In genomic region chr13:37855765-37856164, GRCm38 (mm10) we compare ENCODE assay signal across 25 mouse cellular contexts.
DNase-seq lines count a peak whose midpoint lies in the region; ATAC-seq and TF ChIP-seq lines count a peak whose summit lies in the region.
"Had no signal": no experiment of that assay in that cellular context is flagged by ENCODE, and none has a peak within 500 bp of the region (broad histone marks: within the 10 kb centered on the region; RNA-seq: fewer than 3 reads in every experiment).

No protein-coding gene starts in this region.

- no peaks in the 10 kb centered on the region for H3K27me3 ChIP-seq in embryonic facial prominence, embryonic 15.5 days
- H3K27me3 ChIP-seq in embryonic facial prominence, embryonic 10.5 days (replicated peaks; ENCODE audit: low read depth, poor library complexity, severe bottlenecking) = no peaks in the 10 kb centered on the region
- H3K27me3 ChIP-seq in spleen, adult 2 months (ENCODE audit: control insufficient read depth, insufficient read depth, low read length) = no peaks in the 10 kb centered on the region
- H3K27me3 ChIP-seq in liver, embryonic 16.5 days (ENCODE audit: control insufficient read depth, insufficient read depth, low read depth, low read length) = no peaks in the 10 kb centered on the region
- H3K27me3 ChIP-seq in hindbrain, embryonic 14.5 days (ENCODE audit: control insufficient read depth, insufficient read depth, low read length) = no peaks in the 10 kb centered on the region
- H3K27me3 ChIP-seq: heart, embryonic 13.5 days; limb, embryonic 12.5 days had no signal

- H3K9me3 ChIP-seq in embryonic facial prominence, embryonic 15.5 days (replicated peaks) = no peaks in the 10 kb centered on the region
- H3K9me3 ChIP-seq in embryonic facial prominence, embryonic 10.5 days = no peaks in the 10 kb centered on the region
- H3K9me3 ChIP-seq in liver, embryonic 16.5 days (replicated peaks; ENCODE audit: control insufficient read depth, low read length) = no peaks in the 10 kb centered on the region
- H3K9me3 ChIP-seq in hindbrain, embryonic 14.5 days (ENCODE audit: control insufficient read depth, low read length) = no peaks in the 10 kb centered on the region
- H3K9me3 ChIP-seq: G1E; heart, embryonic 13.5 days; limb, embryonic 12.5 days had no signal

- no peak overlapping the region for H3K4me2 ChIP-seq in embryonic facial prominence, embryonic 15.5 days (replicated peaks)
- H3K4me2 ChIP-seq in liver, embryonic 16.5 days (ENCODE audit: low read depth, low read length) = no peak overlapping the region
- no peak overlapping the region for H3K4me2 ChIP-seq in hindbrain, embryonic 14.5 days (replicated peaks)
- H3K4me2 ChIP-seq: limb, embryonic 12.5 days had no signal

- no peak for ATAC-seq in embryonic facial prominence, embryonic 15.5 days (ENCODE audit: insufficient number of reproducible peaks, low FRiP score, low TSS enrichment, low read depth)
- no peak for ATAC-seq in liver, embryonic 16.5 days (ENCODE audit: low read depth)
- ATAC-seq in hindbrain, embryonic 14.5 days (ENCODE audit: low FRiP score) = no peak
- ATAC-seq: forebrain, embryonic 16.5 days; midbrain, embryonic 16.5 days had no signal

- peaks cover 41% of the 10 kb centered on the region for H3K4me1 ChIP-seq in embryonic facial prominence, embryonic 15.5 days
- peaks cover 47% of the 10 kb centered on the region for H3K4me1 ChIP-seq in embryonic facial prominence, embryonic 10.5 days
- H3K4me1 ChIP-seq in spleen, adult 2 months (ENCODE audit: control insufficient read depth, insufficient read depth, insufficient read length) = peaks cover 23% of the 10 kb centered on the region
- H3K4me1 ChIP-seq in liver, embryonic 16.5 days (ENCODE audit: control insufficient read depth, low read depth, low read length) = peaks cover 71% of the 10 kb centered on the region
- H3K4me1 ChIP-seq in hindbrain, embryonic 14.5 days (replicated peaks; ENCODE audit: control insufficient read depth, insufficient read depth, low read length) = peaks cover 16% of the 10 kb centered on the region

- 0 out of 2 replicates have a peak overlapping the region, but pooled peaks have one; percentile 17 for H3K27ac ChIP-seq in embryonic facial prominence, embryonic 15.5 days (replicated peaks)
- H3K27ac ChIP-seq in embryonic facial prominence, embryonic 10.5 days (replicated peaks) = no peak overlapping the region
- H3K27ac ChIP-seq in spleen, adult 2 months (ENCODE audit: insufficient read depth, low read length) = 0 out of 2 replicates have a peak overlapping the region, but pooled peaks have one; percentile 1
- peak overlapping the region; percentile 65 for H3K27ac ChIP-seq in liver, embryonic 16.5 days (ENCODE audit: low read length)
- H3K27ac ChIP-seq in hindbrain, embryonic 14.5 days = no peak overlapping the region
- H3K27ac ChIP-seq: limb, embryonic 12.5 days had no signal

- no peak for TF ChIP-seq POLR2A in spleen, adult 2 months (IDR thresholded peaks at IDR 0.05; ENCODE audit: low read depth, low read length)

- H3K36me3 ChIP-seq in embryonic facial prominence, embryonic 15.5 days = no peaks in the 10 kb centered on the region
- H3K36me3 ChIP-seq in embryonic facial prominence, embryonic 10.5 days (replicated peaks) = no peaks in the 10 kb centered on the region
- H3K36me3 ChIP-seq in spleen, adult 2 months (ENCODE audit: control insufficient read depth, insufficient read depth, low read length) = no peaks in the 10 kb centered on the region
- no peaks in the 10 kb centered on the region for H3K36me3 ChIP-seq in liver, embryonic 16.5 days (ENCODE audit: control insufficient read depth, insufficient read depth)
- H3K36me3 ChIP-seq in hindbrain, embryonic 14.5 days (replicated peaks; ENCODE audit: control insufficient read depth, insufficient read depth) = no peaks in the 10 kb centered on the region
- H3K36me3 ChIP-seq: heart, embryonic 13.5 days; limb, embryonic 12.5 days had no signal

- no peak overlapping the region for H3K4me3 ChIP-seq in embryonic facial prominence, embryonic 15.5 days (replicated peaks)
- no peak overlapping the region for H3K4me3 ChIP-seq in embryonic facial prominence, embryonic 10.5 days
- H3K4me3 ChIP-seq in spleen, adult 2 months (ENCODE audit: extremely low read depth, insufficient read depth, insufficient read length) = no peak overlapping the region
- no peak overlapping the region for H3K4me3 ChIP-seq in liver, embryonic 16.5 days (ENCODE audit: low read depth, low read length)
- no peak overlapping the region for H3K4me3 ChIP-seq in hindbrain, embryonic 14.5 days (replicated peaks; ENCODE audit: low read length)
- H3K4me3 ChIP-seq: heart, embryonic 13.5 days; limb, embryonic 12.5 days had no signal

- TF ChIP-seq CTCF in spleen, adult 2 months (IDR thresholded peaks at IDR 0.05; ENCODE audit: extremely low read depth, insufficient read depth, insufficient read length, insufficient replicate concordance) = no peak

- no peak for DNase-seq in embryonic facial prominence, embryonic 10.5 days (ENCODE audit: low spot score)
- DNase-seq in spleen, adult 2 months (ENCODE audit: low read depth in 1 of 2, low spot score in 2 of 2) = no peak
- DNase-seq in spleen, postnatal 4 days (ENCODE audit: low spot score in 2 of 2) = no peak
- no peak for DNase-seq in right cerebral cortex, postnatal 25 days
- no peak for DNase-seq in hindbrain, embryonic 14.5 days (ENCODE audit: low spot score)
- no peak for DNase-seq in adrenal gland, adult 2 months
- DNase-seq: adrenal gland, adult 8-10 months; cerebellum, adult 18-20 months; cerebellum, postnatal 25 days; embryo, embryonic 11 days; gastrocnemius, postnatal 25 days; heart, adult 18-20 months; heart, postnatal 14 days; kidney, postnatal 10 days; lung, adult 2 months; lung, postnatal 14 days; right cerebral cortex, adult 18-20 months; thymus, postnatal 14 days had no signal

- H3K9ac ChIP-seq in embryonic facial prominence, embryonic 15.5 days = no peak overlapping the region
- H3K9ac ChIP-seq in liver, embryonic 16.5 days (ENCODE audit: low read depth, low read length) = peak overlapping the region; percentile 2; the same call in 1 of the 2 replicates
- no peak overlapping the region for H3K9ac ChIP-seq in hindbrain, embryonic 14.5 days
- H3K9ac ChIP-seq: limb, embryonic 12.5 days had no signal

Comparison
In these comparisons a context has a peak if more than half of its experiments do, and no peak if none do; other contexts are left out.
1. H3K27ac ChIP-seq: peak in embryonic facial prominence, embryonic 15.5 days (single experiment), spleen, adult 2 months (single experiment) and liver, embryonic 16.5 days (single experiment); none in embryonic facial prominence, embryonic 10.5 days (single experiment) and hindbrain, embryonic 14.5 days (single experiment).